Mouse (Mus musculus) 3T3-L1 (cell line): Measurements from ENCODE around the gene Gli3.
A peak's percentile ranks its signal among the peaks of the same experiment; 100 is the strongest.

Experiments
- DNase-seq: peaks from one replicate; pipeline ENCODE4 v3.0.0-alpha.2; 2015; ENCODE audit warnings: low read depth, low spot score

Gene Gli3

GRCm38 (mm10) chr13:15714726-15715437, 251.8 kb downstream of the Gli3 start:
- DNase-seq: peak; percentile 78

- no peak for DNase-seq
These were observed 258.4 kb downstream of the Gli3 start for GRCm38 (mm10) chr13:15721446-15721845.

GRCm38 (mm10) chr13:15722766-15723379, 259.8 kb downstream of the Gli3 start:
- no peak for DNase-seq

GRCm38 (mm10) chr13:15724723-15725122, 261.7 kb downstream of the Gli3 start:
- DNase-seq: no peak

- DNase-seq: peak; percentile 99
These were observed 278.7 kb downstream of the Gli3 start for GRCm38 (mm10) chr13:15741771-15742170.

GRCm38 (mm10) chr13:15742308-15742707, 279.3 kb downstream of the Gli3 start:
- peak; percentile 49 for DNase-seq

- peak; percentile 50 for DNase-seq
These were observed 279.7 kb downstream of the Gli3 start for GRCm38 (mm10) chr13:15742777-15743176.

- peak; percentile 84 for DNase-seq
These were observed 296.0 kb downstream of the Gli3 start for GRCm38 (mm10) chr13:15758835-15759632.

- no peak for DNase-seq
These were observed 296.8 kb downstream of the Gli3 start for GRCm38 (mm10) chr13:15759633-15760441.

GRCm38 (mm10) chr13:15762291-15762690, 299.3 kb downstream of the Gli3 start:
- DNase-seq: peak; percentile 72

- DNase-seq: peak; percentile 74
These were observed 299.9 kb downstream of the Gli3 start for GRCm38 (mm10) chr13:15762901-15763417.

- DNase-seq: peak; percentile 76
These were observed 314.6 kb downstream of the Gli3 start for GRCm38 (mm10) chr13:15777624-15778023.
